Mouse (Mus musculus): ENCODE results near the gene Gm13271.
"Not testable (repeated sequence)": the region's sequence is repeated elsewhere in the genome, so short reads cannot be mapped to it uniquely, and the experiment has no call there.

Gm13271 gene

DNA sequence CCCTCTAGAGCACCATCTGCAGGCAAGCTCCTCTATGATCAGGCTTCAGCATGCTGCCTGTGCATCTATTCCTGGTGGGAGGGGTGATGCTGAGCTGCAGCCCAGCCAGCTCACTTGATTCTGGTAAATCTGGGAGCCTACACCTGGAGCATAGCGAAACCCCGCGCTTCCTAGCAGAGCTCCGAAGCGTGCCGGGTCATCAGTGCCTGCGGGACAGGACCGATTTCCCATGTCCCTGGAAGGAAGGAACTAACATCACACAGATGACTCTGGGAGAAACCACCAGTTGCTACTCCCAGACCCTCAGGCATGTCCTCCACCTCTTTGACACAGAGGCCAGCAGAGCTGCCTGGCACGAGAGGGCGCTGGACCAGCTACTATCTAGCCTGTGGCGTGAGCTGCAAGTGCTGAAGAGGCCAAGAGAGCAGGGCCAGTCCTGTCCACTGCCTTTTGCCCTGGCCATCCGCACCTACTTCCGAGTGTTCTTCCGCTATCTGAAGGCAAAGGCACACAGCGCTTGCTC lies at the start of gene Gm13271:
Gene Gm13271 (plus strand): TSS at position 51 of the 523 bp plus-strand sequence.
- not testable (repeated sequence) for DNase-seq

DNA sequence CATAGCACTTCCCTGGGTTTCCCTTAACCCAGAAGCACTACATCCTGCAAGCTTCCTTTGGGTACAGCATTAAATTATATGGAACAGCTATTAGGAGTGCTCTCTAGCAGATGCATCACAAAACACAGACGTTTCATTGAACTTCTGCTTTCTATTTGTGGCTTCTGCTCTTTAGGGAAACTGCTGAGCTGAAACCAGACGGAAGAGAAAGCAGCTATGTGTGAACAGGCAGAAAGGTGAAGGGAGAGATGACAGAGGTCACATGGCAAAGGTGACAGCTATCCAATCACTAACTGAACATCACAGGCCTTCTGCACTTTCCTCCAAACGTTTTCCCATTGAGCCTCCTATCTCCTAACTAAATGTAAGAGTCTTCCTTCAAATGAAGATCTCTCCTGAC lies 48.7 kb upstream of the Gm13271 start:
- DNase-seq, result no peak

DNA sequence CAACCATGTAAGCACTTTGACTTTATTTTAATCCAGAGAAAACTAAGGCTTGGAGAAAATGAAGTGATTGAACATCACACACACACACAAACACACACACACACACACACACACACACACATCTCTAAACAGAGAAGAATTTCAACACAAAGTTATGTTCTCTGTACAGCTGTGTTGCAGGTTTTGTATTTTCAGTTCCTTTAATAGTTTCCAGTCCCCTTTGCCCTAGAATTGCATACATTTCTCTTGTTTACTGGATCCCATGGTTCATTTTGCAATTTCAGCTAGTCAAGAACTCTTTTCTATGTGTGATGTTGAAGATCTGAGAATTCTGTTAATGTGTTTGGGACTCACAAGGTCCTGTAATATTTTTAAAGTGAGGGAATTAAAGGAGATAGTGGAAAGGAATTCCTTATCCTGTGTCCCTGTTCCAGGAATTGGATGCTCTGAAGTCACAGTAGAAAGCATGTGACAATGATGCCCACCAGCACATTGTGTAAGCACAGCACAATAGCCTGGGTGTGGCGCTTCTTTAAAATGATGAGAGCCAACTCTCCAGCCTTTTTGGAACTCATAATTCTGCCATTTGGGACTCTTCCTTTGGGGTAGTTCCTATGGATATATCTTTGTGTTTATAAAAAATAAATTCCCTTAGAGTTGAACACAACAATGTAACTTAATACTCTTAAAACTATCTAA lies 47.4 kb upstream of the Gm13271 start:
- no peak for DNase-seq

DNA sequence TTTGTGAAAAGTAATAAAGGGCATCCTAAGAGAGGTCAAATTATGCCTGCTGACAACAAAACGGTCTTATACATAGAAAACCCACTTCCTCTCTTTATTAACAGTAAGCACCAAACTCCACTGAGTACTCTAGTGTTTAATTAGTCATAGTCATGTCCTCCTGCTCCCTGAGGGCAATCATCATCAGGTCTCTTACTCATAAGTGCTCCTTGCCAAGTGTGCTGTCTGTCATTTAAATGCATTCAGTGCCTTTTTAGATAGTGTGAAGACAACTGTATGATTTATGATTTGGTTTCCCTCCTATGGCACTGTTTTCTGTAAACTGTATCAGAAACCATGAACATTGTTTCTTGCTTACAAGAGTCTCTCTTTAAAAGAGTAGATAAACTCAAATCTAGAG lies 40.4 kb upstream of the Gm13271 start:
- DNase-seq, result no peak

DNA sequence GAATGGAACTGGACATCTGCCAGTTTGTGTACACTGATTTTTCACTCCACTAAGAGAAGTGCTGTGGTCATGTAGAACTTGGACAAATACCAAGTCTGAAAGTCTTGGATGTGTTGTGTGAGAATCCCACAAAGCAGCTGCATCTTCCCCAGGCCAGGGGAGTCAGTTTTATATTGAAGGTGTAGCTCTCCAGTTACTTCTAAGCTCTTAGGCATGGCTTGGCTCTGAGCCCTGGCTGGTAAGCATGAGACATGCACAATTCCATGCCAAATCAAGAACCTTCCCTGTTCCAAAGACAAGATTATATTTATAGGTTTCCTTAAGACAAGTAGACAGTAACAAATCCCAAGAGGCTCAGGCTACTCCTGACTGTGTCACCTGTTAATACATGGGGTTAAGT lies 39.6 kb upstream of the Gm13271 start:
- no peak for DNase-seq

DNA sequence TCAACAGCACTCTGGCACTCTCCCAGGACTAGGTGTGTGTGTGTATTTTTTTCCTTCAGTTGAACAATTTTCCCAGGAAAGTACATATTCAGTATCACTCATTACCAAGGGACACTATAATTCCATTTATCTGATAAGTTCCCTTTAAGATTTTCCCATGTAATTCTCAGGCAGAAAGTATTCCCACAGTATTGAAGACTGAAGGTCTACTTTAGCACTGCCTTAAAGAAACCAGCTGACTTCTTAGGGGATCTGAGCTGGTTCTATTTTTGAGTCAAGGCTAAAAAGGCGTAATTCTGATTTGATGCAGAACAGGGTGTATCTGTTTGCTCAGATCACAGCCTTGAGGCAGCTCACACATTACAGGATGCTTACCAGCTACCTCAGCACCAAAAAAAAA lies 36.0 kb upstream of the Gm13271 start:
- DNase-seq, result no peak

DNA sequence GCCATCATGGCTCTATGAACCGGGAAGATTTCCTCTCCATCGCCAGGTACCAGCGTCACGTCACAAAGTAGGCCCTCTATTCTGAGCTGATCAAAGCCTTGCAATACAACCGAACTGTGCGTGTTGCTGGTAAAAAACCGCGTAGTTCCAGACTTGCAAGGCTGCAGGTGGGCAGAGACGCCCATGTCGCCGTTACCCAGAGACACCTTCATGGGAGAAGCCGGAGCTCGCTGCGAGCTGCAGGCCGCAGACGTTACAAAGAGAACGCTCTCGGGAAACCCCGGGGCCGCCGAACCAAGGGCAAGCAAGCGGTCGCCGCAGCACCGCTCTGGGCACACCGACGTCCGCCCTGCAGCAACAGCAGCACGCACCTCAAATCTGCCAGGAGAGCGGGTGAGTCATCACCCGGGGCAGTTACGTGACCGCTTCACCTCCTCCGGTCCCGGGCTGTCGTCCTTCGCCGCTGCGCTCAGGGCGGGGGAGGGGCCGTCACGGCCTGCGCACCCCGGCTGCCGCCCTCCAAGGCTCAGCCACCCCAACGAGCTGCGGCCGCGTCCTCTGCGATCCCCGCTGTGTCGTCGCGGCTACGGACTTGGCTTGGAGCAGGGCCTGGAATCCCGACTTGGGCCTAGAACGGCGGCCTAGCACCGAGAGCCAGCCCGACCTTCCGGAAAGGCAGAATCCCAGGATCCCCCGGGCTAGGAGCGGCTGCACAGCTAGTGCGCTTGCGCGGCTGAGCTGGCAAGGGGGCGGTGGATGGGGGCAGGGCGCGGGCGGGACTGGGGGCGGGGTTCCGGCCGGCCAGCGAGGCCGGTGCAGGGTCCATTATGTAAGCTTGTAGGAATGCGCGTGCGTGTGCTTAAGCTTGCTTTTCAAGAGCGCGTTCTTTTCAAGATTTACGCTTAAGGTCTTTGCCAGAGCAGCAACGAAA lies 32.6 kb upstream of the Gm13271 start, which contains the start of the genes Gm26566 and Klhl9:
Gene Gm26566 (plus strand): TSS at position 15 of the 931 bp plus-strand sequence.
Gene Klhl9 (minus strand): TSS at position 675 of the 931 bp plus-strand sequence.
- peak; percentile 96 for DNase-seq

DNA sequence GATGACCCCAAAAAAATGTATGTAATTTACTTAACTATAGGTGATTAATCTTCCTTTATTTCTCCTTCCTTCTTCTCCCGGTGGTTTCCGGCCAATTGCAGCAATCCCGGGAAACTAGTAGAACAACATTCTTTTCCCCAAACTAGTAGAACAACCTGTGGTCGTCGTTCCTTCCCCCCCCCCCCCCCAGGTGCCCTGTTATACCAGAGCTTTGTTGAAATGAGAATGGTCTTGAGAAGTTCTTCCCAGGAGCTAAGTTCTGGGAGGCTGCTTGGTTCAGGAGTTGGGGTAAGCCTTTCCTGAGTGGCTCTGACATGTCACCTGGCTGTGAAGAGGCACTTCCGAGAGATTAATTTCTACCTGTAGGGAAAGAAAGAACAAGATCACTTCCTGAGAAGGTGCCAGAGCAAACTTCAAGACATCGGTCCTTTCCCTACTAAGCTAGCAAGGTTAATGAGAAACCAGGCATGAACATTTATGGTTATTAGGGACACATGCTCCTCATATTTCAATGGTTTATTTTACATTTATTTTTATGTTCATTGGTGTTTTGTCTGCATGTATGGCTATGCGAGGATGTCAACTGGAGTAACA lies 31.1 kb upstream of the Gm13271 start:
- no peak for DNase-seq

DNA sequence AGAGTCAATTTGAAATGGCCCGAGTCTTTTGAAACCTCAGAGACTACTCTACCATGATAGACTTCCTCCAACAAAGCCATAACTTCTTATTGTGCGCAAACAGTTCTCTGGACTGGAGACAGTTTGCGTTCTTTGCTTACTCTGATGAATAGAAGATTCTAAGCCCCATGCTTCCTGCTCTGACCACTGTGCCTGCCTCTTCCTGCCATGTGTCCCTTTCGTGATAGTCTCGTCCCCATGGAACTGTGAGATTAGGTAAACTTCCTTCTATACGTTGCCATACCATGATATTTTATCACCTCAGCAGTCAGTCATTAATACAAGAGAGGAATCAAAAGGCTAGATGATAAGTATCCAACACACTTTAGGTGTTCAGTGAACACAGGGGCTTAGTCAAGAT lies 27.9 kb upstream of the Gm13271 start:
- DNase-seq, result no peak

DNA sequence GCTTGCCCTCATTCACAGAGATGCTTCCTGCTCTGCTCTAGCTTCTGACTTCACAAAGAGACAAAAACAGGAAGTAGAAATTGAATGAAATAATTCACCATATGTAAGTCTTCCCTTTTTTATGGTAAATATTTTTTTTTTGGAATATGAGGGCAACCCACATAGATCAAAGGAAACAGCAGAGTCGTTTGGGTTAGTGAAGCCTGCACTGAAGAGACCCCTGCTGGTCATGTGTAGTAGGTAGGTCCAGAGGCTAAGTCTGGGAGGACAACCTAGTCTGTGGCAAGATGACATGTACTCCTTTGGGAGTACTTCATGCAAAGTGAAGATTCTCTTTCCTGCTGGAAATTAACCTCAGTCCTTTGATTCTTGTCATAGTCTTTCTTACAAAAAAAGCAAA lies 27.3 kb upstream of the Gm13271 start:
- DNase-seq, result peak; percentile 31

DNA sequence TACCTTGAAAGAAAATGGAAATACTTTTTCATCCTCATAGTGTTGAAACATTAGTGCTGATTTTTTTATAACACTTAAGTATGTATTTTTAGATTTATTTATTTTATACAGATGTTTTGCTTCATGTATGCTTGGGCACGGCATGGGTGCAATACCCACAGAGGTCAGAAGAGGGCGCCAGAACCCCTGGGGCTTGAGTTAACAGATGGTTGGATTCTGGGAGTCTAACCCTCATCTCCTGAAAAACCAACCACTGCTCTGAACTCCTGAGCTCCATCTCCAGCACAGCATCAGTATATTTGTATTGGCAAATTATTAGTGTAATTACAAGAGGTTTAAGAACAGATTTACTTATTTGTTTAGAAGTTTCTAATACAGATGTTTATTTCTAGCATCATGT lies 16.2 kb upstream of the Gm13271 start:
- peak; percentile 78 for DNase-seq

DNA sequence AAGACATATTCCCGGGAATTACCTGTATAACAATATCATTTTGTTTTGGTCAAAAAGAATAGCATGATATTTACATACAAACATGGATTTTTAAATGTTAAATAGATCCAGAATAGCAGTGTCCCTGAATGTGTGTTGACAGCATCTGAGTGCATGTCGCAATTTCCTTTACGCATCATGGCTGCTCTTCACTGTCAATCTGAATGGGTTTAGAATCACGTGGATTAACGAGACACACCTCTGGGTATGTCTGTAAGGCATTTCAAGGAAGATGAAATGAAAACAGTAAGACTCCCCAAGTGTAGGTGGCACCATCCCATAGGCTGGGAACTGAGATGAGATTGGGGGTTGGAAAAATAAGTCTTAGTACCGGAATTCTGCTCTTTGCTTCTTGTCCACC lies 15.6 kb upstream of the Gm13271 start:
- DNase-seq, result no peak

DNA sequence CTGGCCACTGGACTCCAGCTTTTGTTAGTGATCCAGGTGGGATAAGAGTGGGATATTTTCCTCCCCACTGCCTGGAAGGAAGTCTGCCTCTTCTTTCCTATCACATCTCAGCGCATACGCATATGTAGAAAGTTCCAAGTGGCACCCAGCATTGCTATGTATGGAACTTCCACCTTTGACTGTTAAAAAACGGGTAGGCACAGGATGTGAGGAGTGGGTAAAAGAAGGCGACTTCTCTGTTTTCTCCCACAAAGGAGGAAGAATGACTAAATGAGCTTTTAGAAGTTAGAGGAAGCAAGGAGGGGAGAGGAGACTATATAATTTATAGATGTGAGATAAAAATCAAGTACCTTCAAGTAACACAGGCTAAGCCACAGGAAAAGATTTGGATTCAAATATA lies 13.2 kb upstream of the Gm13271 start:
- no peak for DNase-seq

DNA sequence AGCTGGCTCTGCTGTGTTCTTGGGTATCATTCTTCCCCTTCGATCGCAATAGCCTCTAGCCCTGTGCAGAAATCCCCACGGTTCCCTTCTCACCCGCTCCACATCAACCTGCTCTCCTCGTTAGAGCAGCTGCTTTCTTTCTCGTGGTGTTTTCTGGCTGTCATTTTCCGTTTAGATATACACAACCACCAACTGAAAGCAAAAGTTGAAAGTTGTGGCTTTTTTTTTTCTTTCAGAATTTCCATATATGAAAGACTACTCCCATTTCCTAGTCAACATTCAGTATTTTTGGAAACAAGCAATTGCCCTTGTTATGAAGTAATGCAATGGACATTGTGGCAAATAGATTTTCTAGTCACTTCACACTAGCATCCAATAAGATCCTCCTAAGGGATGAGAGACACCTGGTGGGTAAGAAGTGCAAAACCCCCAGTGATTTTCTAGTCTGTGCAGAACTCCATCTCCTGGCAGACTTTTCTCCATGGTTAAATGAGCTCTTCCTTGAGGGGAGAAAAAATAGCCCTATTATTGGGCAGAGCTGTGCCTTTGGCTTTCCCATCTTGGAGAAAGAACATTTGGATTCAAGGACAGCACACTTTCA lies 11.8 kb upstream of the Gm13271 start:
- no peak for DNase-seq

DNA sequence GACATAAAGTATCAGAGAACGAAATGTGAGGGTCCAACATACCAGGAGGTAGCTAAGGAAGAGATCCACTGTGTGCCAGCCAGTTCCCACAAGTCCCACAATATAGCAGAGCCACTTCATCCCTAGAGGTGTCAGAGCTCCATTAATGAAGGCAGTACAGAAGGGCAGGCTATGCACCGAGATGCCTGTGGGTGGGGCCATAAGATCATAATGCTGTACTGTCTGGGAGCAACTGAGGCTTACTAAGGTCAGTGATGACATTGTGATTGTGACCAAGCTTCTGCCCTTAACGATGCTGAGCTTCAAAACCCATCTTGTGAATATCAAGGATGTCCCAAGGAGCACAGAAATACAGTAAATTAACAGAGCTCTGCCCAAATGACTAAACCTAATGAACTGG lies 10.5 kb upstream of the Gm13271 start:
- no peak for DNase-seq

DNA sequence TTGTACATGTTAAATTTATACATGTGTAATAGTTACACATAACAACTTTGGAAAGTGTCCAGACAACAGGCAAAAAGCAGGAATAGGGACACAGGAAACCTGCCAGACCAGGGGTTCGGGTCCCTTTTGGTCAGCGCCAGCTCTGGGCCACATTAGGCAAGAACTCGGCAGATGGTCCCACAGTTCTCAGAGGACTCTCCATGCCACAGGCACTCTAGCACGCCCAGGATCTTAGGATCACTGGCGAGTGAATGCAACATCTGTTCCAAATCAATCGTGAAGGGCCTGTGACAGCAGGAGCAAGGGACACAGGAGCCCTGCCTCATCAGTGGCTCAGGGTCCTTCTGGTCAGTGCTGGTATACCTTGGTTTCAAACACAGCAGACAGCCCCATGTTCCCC lies 4.7 kb upstream of the Gm13271 start:
- DNase-seq, result no peak

DNA sequence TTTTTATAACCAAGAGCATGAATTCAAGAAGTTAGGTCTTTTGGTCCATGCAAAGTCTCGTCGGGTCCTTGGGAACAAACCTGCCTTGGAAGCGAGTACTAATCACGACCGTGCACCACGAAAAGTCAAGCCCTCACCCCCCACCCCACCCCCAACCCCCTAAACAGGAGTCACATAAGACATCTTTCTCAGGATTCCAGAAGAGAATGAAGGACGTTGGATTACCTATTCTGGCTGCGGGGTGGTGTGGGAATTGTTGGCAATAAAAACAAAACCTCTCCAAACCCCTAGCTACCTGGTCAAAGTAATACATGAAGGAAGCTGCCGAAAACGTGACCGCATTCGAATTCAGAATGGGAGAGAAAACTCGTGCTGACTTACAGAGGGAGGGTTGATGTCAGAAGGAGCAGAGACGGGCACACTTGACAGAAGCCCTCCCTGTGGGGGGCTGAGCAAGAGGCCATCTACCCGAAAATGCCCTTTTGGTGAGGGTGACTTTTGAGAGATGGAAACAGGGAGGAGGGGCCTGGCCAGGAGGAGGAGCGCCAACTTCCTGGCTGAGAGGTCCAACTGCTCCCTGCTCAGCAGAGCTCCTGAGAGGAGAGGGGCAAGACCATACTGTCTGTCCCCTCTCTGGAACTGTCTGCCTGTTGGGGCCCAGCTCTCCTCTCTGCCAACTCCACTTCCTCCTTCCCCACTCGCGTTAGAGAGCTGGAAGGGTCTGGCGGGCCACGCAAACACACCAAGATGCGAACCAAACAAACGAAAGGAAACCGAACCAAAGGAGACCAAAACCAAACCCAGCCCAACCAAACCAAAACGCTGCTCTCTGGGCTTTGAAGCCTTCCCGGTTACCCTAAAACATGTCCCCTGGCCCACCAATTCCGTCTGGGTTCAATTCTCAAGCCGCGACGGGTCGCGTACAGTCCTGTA lies 2.2 kb downstream of the Gm13271 start:
- DNase-seq, result not testable (repeated sequence)

DNA sequence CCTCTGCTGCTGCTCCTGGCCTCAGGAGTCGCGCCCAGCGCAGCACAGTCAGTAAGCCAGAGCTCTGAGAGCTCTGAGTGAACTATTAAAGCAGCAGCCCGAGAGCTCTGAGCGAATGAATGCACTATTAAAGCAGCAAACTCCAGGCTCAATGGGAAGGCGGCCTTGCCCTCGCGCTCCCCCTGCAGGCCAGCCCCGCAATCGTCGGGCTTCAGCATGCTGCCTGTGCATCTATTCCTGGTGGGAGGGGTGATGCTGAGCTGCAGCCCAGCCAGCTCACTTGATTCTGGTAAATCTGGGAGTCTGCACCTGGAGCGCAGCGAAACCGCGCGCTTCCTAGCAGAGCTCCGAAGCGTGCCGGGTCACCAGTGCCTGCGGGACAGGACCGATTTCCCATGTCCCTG lies 3.0 kb downstream of the Gm13271 start:
- DNase-seq, result peak; percentile 78

DNA sequence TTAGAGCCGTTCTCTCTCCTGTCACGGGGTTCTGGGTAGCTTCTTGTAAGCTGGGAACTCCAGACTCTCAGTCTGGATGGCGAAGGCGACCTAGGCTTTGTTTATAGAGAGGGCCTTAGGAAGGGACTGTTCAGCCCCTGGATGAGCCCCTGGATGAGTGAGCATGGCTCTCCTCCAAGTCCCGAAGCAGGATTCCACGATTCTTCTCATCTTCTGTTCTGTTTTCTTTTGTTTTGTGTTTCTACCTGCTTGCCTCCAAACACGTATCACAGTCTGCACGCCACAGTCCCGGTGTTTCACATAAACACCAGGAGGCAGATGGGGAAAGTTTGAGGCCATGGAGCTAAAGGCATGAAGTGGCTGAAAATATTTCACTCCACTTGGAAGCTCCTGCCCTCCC lies 4.1 kb downstream of the Gm13271 start:
- DNase-seq, result not testable (repeated sequence)

DNA sequence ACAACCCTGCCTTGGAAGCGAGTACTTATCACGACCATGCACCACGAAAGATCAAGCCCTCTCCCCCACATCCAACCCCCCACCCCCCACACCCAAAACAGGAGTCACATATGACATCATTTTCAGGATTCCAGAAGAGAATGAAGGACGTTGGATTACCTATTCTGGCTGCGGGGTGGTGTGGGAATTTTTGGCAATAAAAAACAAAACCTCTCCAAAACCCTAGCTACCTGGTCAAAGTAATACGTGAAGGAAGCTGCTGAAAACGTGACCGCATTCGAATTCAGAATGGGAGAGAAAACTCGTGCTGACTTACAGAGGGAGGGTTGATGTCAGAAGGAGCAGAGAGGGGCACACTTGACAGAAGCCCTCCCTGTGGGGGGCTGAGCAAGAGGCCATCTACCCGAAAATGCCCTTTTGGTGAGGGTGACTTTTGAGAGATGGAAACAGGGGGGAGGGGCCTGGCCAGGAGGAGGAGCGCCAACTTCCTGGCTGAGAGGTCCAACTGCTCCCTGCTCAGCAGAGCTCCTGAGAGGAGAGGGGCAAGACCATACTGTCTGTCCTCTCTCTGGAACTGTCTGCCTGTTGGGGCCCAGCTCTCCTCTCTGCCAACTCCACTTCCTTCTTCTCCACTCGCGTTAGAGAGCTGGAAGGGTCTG lies 5.1 kb downstream of the Gm13271 start, which contains the start of gene Gm13283:
Gene Gm13283 (plus strand): TSS at position 510 of the 659 bp plus-strand sequence.
- DNase-seq, result not testable (repeated sequence)

DNA sequence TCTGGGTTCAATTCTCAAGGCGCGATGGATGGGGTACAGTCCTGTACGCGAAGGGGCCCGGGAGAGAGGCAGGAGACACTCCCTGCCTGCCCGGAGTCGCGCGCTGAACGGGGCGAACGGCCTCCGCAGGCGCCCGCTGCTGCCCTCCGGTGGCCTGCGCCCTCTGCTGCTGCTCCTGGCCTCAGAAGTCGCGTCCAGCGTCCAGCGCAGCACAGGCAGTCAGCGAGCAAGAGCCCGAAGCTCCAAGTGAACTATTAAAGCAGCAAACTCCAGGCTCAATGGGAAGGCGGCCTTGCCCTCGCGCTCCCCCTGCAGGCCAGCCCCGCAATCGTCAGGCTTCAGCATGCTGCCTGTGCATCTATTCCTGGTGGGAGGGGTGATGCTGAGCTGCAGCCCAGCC lies 5.8 kb downstream of the Gm13271 start:
- DNase-seq, result peak; percentile 80

All from liver (tissue).